Mouse (Mus musculus) skeletal muscle tissue, adult 2 months (tissue): Measurements from ENCODE around the gene Cr1l.

Experiments used
- DNase-seq: peaks from one replicate; pipeline ENCODE4 v3.0.0-alpha.2; 2012; ENCODE audit warnings: low read depth, low spot score

The Cr1l gene

DNA sequence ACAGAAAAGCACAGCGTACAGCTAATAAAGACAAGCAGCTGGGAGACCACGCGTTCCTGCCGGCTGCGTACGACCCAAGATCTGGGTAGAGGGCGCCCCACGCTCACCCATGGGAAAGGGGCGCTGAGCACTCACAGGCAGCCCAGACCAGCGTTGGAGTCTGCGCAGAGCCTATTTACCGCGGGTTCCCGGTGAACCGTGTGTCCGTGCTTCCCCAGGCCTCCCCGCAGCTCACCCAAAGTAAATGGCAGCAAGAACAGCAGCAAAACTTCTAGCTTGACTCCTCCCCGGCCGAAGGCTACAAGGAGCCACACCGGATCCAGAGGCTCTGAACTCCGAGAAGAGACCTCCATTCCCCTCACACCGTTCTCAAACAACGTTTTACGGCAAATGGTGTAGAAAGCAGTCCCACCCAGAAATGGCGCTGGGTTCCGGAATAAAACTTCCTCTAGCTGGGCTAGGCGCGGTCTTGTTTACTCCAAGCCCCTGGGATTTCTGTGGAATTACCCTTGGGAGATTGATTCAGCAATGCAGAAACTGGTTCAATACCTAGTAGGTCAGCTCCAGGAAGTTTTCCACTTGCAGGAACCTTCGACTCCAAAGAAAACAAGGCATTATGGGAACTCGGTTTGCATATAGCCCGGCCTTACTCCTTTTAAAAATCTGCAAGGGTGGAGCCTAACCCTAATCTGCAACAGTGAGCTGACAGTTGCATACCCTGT is at the start of gene Cr1l:
Gene Cr1l (minus strand): TSS at position 634 of the 722 bp plus-strand sequence.
- DNase-seq, result peak; percentile 69

DNA sequence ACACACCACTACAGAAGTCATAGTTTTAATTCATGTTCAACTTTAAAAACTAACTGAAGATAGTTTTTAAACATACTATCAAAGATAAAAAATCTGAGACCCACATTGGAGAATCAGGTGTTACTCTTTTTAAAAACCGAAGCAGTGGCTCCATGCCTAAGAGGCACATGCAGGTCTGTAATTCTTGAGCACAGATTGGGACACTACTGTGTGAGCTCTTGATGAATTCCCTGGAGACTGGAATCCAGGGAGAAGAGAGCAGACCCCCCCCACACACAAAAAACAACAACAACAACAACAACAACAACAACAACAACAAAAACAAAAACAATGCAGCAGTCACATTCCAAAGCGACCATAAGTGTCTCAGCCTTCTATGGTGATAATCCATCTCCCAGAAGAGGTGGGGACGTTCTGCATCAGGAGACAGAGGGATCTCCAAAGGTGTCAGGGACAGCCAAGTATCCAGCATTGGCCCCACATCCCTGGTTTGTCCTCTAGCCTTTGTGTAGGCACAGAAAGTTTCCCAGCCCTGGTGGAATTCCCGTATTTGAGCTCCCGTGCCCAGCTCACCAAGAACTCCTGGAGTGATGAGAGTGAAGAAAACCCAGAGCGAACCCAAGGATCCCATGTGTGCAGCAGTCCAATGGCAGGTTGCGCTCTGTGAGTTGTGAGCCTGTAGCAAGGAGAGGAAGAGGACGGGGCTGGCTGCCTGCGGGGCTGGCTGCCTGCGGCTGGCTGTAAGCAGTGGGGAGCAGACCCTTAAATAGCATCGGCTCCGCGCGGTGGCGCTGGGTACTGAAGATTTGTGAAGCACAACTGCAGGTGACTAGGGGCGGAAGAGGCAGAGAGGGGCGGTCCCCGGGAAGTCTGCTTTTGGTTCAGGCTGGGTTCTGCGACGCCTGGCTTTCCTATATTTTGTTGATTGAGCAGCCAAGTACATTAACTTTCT is 44.9 kb upstream of the Cr1l start, which contains the start of gene Cr2:
Gene Cr2 (minus strand): TSS at position 737 of the 952 bp plus-strand sequence.
- DNase-seq, result peak; percentile 15

DNA sequence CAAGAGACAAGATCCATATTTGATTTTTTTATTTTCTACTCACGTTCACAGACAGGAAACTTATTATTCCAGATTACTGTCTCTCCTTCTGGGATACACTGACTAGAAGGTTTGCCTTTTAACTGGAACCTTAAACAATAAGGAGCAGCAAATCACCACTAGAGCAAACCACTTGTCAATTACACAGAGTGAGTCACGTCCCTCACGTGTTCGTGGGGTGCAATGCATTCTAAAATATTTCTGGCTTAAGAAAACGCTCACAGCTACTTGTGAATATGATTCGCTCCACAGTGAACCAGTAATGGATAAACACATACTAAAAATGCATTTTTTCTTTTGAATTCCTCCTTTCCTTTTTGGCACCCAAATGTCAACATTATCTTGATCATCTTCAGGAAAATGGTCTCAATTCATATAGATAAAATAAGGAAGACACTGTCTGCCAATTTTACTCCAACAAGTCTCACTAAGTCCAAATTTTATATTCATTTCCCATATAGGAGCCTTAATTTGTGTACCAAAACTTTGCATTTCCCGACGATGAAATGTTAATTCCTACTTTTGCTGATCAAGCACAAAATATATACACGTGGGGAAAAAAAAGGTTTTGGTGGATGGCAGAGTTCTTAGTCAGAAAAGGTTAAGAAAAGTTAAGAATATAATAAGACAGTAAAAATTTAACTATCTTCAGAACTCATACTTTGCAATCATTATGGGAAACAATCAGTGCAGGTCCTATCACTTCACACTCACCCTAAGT is 33.8 kb upstream of the Cr1l start:
- no peak for DNase-seq

- peak; percentile 3 for DNase-seq
Measured at GRCm38 (mm10) chr1:195132070-195132469, 684 bp upstream of the Cr1l start.

GRCm38 (mm10) chr1:195131675-195132015 is 259 bp upstream of the Cr1l start:
- no peak for DNase-seq

DNA sequence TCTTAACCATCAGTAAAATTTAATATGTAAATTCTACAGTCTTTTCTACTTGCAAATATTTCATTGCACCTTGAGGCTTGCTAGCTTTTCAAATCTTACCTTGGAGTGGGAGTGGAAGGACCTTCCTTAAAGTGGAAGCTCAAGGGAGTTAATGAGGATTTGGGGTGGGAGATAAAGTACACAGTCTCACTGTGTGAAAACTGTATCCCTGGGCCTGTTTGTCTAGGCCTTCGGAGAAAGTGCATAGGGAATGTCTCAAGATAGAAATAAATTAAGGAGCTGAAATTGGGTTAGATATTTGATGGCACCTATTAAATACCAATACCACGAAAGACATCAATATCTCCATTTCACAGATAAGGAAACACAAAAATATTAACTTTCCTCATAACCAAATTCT is 907 bp downstream of the Cr1l start:
- DNase-seq, result no peak

GRCm38 (mm10) chr1:195129867-195130266 is 1.5 kb downstream of the Cr1l start:
- DNase-seq, result no peak

DNA sequence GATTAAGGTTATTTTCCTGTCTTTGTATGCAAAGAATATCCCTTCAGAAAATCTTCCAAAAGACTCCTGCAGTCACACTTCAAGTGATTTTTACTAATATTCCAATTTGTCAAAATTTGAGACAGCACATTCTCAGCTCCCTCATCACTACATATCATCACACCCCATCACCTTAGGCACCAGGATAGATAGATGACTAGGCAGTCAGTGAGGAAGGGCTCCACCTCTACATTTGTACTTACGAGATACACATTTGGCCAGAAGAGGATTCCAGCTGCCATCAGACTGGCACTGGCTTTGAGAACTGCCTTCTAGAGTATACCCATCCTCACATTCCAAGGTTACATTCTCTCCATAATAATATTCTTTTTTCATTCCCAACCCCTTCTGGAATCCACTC is 17.0 kb downstream of the Cr1l start:
- no peak for DNase-seq

DNA sequence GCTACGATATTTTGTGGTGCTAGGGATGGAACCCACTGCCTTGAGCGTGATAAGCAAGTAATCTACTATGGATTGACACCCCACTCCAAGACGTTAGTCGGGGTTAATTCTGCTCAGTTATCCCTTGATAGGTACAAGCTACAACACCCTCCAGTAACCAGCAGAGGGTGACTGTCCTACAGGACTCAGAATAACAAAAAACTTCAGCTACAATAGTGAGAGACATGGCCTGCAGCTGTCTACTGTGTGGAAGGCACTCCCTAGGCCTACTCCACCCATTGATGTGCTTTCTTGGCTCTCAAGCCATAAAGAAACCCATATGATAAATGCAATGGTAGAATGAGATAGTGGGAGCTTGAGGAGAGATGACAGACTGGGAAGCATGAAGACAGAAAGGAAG is 17.8 kb downstream of the Cr1l start:
- DNase-seq, result no peak

DNA sequence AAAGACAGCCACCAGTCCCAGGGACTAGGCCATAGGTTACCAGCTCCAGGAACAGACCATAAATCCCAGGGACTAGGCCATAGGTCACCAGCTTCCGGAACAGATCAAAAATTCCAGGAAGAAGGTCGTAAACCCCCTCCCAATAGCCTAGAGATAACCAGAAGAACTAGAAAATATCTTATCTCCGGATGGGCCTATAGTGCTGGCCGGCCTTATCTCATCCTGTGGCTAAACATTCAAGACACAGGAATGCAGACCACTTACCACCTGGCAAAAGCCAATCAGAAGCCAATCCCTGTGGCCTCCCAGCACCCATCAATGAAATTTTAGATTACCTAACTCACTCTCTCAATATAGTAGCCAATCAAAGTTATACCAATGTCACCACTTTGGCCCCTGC is 30.7 kb downstream of the Cr1l start:
- DNase-seq, result no peak

GRCm38 (mm10) chr1:195098004-195098403 is 33.4 kb downstream of the Cr1l start:
- DNase-seq, result no peak

DNA sequence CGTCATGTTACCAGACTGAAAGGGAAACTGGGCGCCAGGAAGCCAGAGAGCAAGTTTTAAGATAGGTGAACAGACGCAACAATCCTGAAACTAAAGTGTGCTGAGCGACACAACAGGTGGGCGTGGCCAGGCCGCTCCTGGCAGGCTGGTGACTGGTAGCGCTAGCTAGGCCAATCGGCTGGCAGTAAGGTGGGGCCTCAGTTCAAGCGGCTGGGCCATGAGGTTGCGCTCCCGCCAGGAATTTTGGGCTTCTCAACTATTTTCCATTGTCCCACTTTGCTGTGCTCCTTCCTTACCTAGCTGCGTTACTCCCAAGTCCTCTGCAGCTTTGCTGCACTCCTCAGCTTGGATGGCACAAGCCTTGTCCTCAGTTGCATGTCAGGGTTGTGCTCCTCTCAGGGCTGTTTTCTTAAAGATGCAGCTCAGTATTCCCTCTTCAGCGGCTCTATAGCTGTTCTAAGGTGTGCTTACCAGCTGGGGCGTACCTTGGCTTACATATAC is 39.1 kb downstream of the Cr1l start, which contains the start of gene Cd46:
Gene Cd46 (minus strand): TSS at position 30 of the 501 bp plus-strand sequence.
- peak; percentile 51 for DNase-seq

- DNase-seq, result peak; percentile 3
Measured at GRCm38 (mm10) chr1:195091699-195092219, 39.6 kb downstream of the Cr1l start.

- DNase-seq, result no peak
Measured at GRCm38 (mm10) chr1:195082142-195082541, 49.2 kb downstream of the Cr1l start.
